Mouse (Mus musculus) right cerebral cortex, adult 18-20 months (tissue): ENCODE measurements around the gene Wdr18.
A peak's percentile ranks its signal among the peaks of the same experiment; 100 is the strongest.

Source experiments
- DNase-seq: peaks from one replicate; pipeline ENCODE4 v3.0.0; 2022; ENCODE audit warnings: mixed read lengths

Wdr18 gene

GRCm38 (mm10) chr10:79927324-79928029 is 32.5 kb upstream of the Wdr18 start:
- peak; percentile 57 for DNase-seq

GRCm38 (mm10) chr10:79928030-79928694 is 31.8 kb upstream of the Wdr18 start:
- DNase-seq, result no peak

- DNase-seq, result no peak
Measured at GRCm38 (mm10) chr10:79928907-79929701, 30.8 kb upstream of the Wdr18 start.

GRCm38 (mm10) chr10:79929967-79930825 is 29.8 kb upstream of the Wdr18 start:
- DNase-seq, result no peak

- no peak for DNase-seq
Measured at GRCm38 (mm10) chr10:79930826-79931186, 29.1 kb upstream of the Wdr18 start.

GRCm38 (mm10) chr10:79931797-79932196 is 28.2 kb upstream of the Wdr18 start:
- no peak for DNase-seq

GRCm38 (mm10) chr10:79932736-79933135 is 27.2 kb upstream of the Wdr18 start:
- peak; percentile 46 for DNase-seq

GRCm38 (mm10) chr10:79933145-79933679 is 26.7 kb upstream of the Wdr18 start:
- no peak for DNase-seq

GRCm38 (mm10) chr10:79933861-79934260 is 26.1 kb upstream of the Wdr18 start:
- no peak for DNase-seq

GRCm38 (mm10) chr10:79934272-79934721 is 25.7 kb upstream of the Wdr18 start:
- DNase-seq, result peak; percentile 72

- no peak for DNase-seq
Measured at GRCm38 (mm10) chr10:79934794-79935569, 25.0 kb upstream of the Wdr18 start.

GRCm38 (mm10) chr10:79936284-79936910 is 23.6 kb upstream of the Wdr18 start:
- no peak for DNase-seq

- DNase-seq, result no peak
Measured at GRCm38 (mm10) chr10:79936911-79937441, 23.0 kb upstream of the Wdr18 start.

- DNase-seq, result no peak
Measured at GRCm38 (mm10) chr10:79937775-79938526, 22.0 kb upstream of the Wdr18 start.

- no peak for DNase-seq
Measured at GRCm38 (mm10) chr10:79940749-79941148, 19.2 kb upstream of the Wdr18 start.

- no peak for DNase-seq
Measured at GRCm38 (mm10) chr10:79942988-79943387, 17.0 kb upstream of the Wdr18 start.

- DNase-seq, result no peak
Measured at GRCm38 (mm10) chr10:79943471-79943901, 16.5 kb upstream of the Wdr18 start.

GRCm38 (mm10) chr10:79945507-79946234 is 14.3 kb upstream of the Wdr18 start:
- DNase-seq, result no peak

GRCm38 (mm10) chr10:79946752-79947322 is 13.1 kb upstream of the Wdr18 start:
- no peak for DNase-seq
